Mouse (Mus musculus) forebrain, embryonic 15.5 days (tissue): ENCODE data around the gene Tmem115. TPM values are rescaled to one million over a fixed set of nuclear protein-coding genes. Genes with fewer than 3 reads are reported as not detected.

Experiments
- polyA plus RNA-seq: library from polyadenylated mRNA; unstranded; fragments of >200 nt; fragmentation: Nextera tagmentation; extraction: Ambion mirVana; gene quantifications from 2 replicates; pipeline ENCODE4 v1.2.1, GENCODE M21; 2015

Tmem115 gene
- polyA plus RNA-seq, 1 experiment from 2014 or later, result 45.8 TPM

Other genes with a start within 250 kb of the Tmem115 start
- 1.4 and 1.8 TPM in 2 replicates for gene Mapkapk3, start 244.1 kb upstream of the Tmem115 start, polyA plus RNA-seq
- gene Cish, start 237.9 kb upstream of the Tmem115 start, polyA plus RNA-seq, result 9.5 and 11.5 TPM in 2 replicates
- 14.6 and 16.0 TPM in 2 replicates for gene Hemk1, start 195.6 kb upstream of the Tmem115 start, polyA plus RNA-seq
- gene 6430571L13Rik, start 193.3 kb upstream of the Tmem115 start, polyA plus RNA-seq, result 4.1 and 4.5 TPM in 2 replicates
- 3.9 and 4.2 TPM in 2 replicates for gene Cacna2d2, start 134.3 kb upstream of the Tmem115 start, polyA plus RNA-seq
- 34.7 and 36.0 TPM in 2 replicates for gene Cyb561d2, start 8.2 kb downstream of the Tmem115 start, polyA plus RNA-seq
- 74.9 and 78.7 TPM in 2 replicates for gene Nprl2, start 8.3 kb downstream of the Tmem115 start, polyA plus RNA-seq
- gene Zmynd10, start 13.4 kb downstream of the Tmem115 start, polyA plus RNA-seq, result 3.7 and 4.6 TPM in 2 replicates
- 38.9 and 41.1 TPM in 2 replicates for gene Rassf1, start 17.6 kb downstream of the Tmem115 start, polyA plus RNA-seq
- 96.7 and 97.5 TPM in 2 replicates for gene Tusc2, start 29.3 kb downstream of the Tmem115 start, polyA plus RNA-seq
- gene Hyal2, start 34.0 kb downstream of the Tmem115 start, polyA plus RNA-seq, result 75.3 and 76.2 TPM in 2 replicates
- 8.6 and 8.8 TPM in 2 replicates for gene Hyal1, start 43.0 kb downstream of the Tmem115 start, polyA plus RNA-seq
- gene Naa80, start 44.9 kb downstream of the Tmem115 start, polyA plus RNA-seq, result 14.7 and 17.0 TPM in 2 replicates
- 1.3 and 2.1 TPM in 2 replicates for gene Hyal3, start 46.9 kb downstream of the Tmem115 start, polyA plus RNA-seq
- gene Ifrd2, start 53.7 kb downstream of the Tmem115 start, polyA plus RNA-seq, result 15.4 and 16.9 TPM in 2 replicates
- 1.7 and 2.8 TPM in 2 replicates for gene Sema3b, start 75.3 kb downstream of the Tmem115 start, polyA plus RNA-seq
- gene Gnai2, start 101.4 kb downstream of the Tmem115 start, polyA plus RNA-seq, result 335 and 338 TPM in 2 replicates
- gene Slc38a3, start 135.6 kb downstream of the Tmem115 start, polyA plus RNA-seq, result 24.2 and 24.4 TPM in 2 replicates
- gene Gnat1, start 145.8 kb downstream of the Tmem115 start, polyA plus RNA-seq, result 1.7 and 1.8 TPM in 2 replicates
- gene Sema3f, start 176.5 kb downstream of the Tmem115 start, polyA plus RNA-seq, result 13.7 and 14.6 TPM in 2 replicates
- 283 and 284 TPM in 2 replicates for gene Rbm5, start 237.1 kb downstream of the Tmem115 start, polyA plus RNA-seq